Mouse (Mus musculus) CH12.LX (cell line): ENCODE results near the gene Eif3l. TPM values are rescaled to one million over a fixed set of nuclear protein-coding genes. Genes with fewer than 3 reads are reported as not detected.

Experiments
- DNase-seq: peaks from one replicate; pipeline ENCODE4 v3.0.0-alpha.2; 2013; ENCODE audit errors: extremely low read depth
- H3K27ac ChIP-seq: 2 replicates; pipeline ENCODE4 v1.5.1; 2012; ENCODE audit warnings: low read depth, mild to moderate bottlenecking, control low read depth, moderate library complexity; ENCODE audit not compliant: insufficient read depth
- H3K27me3 ChIP-seq: replicated peaks from 2 replicates; pipeline ENCODE3; 2012; ENCODE audit warnings: inconsistent platforms
- H3K36me3 ChIP-seq, 2 experiments: replicated peaks in 1 of 2; 2 replicates each; pipeline versions ENCODE3 to v1.6.1; 2012; ENCODE audit warnings: inconsistent platforms in 1 of 2, low read length in 1 of 2, mild to moderate bottlenecking in 1 of 2, mixed read lengths in 1 of 2, moderate library complexity in 1 of 2; ENCODE audit not compliant: control insufficient read depth in 1 of 2, insufficient read depth in 1 of 2
- H3K4me1 ChIP-seq, 2 experiments: 2 replicates each; pipeline ENCODE4 v1.6.1; 2012; ENCODE audit warnings: inconsistent platforms in 1 of 2, moderate library complexity in 1 of 2; ENCODE audit not compliant: insufficient read depth in 2 of 2, control insufficient read depth in 1 of 2
- H3K4me2 ChIP-seq: 2 replicates; pipeline ENCODE4 v1.6.1; 2012; ENCODE audit warnings: low read depth, mild to moderate bottlenecking, control low read depth; ENCODE audit not compliant: poor library complexity, insufficient read depth, severe bottlenecking
- H3K4me3 ChIP-seq, 3 experiments: fragments of 150-350 bp in 1 of 3; sonication (generic) in 1 of 3; replicated peaks in 1 of 3; 2 replicates each; pipeline versions ENCODE3 to v1.5.1; 2011 to 2012; ENCODE audit warnings: low read depth in 2 of 3, low read length in 2 of 3, mild to moderate bottlenecking in 2 of 3, moderate library complexity in 2 of 3, control low read depth in 1 of 3, improper control_type of control experiment in 1 of 3, inconsistent platforms in 1 of 3, mixed read lengths in 1 of 3; ENCODE audit not compliant: poor library complexity in 1 of 3
- H3K79me2 ChIP-seq: replicated peaks from 2 replicates; pipeline ENCODE4 v1.6.1; 2012; ENCODE audit warnings: mild to moderate bottlenecking, moderate library complexity; ENCODE audit not compliant: control insufficient read depth, poor library complexity, insufficient read depth, severe bottlenecking; ENCODE audit errors: extremely low read depth
- H3K9ac ChIP-seq: 2 replicates; pipeline ENCODE4 v1.6.1; 2012; ENCODE audit warnings: low read depth, mild to moderate bottlenecking, control low read depth, moderate library complexity; ENCODE audit not compliant: insufficient read depth
- H3K9me3 ChIP-seq: replicated peaks from 2 replicates; pipeline ENCODE3; 2012; ENCODE audit warnings: low read length, inconsistent platforms, mixed read lengths
- CHD1 ChIP-seq: IDR thresholded peaks from 2 replicates; pipeline ENCODE4 v1.6.1; 2012; ENCODE audit warnings: low read depth, low read length, improper control_type of control experiment, inconsistent platforms
- CHD2 ChIP-seq: IDR thresholded peaks from 2 replicates; pipeline ENCODE4 v1.6.1; 2011; ENCODE audit warnings: low read length, improper control_type of control experiment
- CTCF ChIP-seq, 2 experiments: IDR thresholded peaks in 1 of 2; conservative IDR thresholded peaks in 1 of 2; 2 replicates each; pipeline ENCODE4 v1.5.1; 2011 to 2012; ENCODE audit warnings: low read depth in 2 of 2, low read length in 2 of 2, improper control_type of control experiment in 1 of 2, inconsistent platforms in 1 of 2, mild to moderate bottlenecking in 1 of 2, moderate library complexity in 1 of 2
- E2F4 ChIP-seq: IDR thresholded peaks from 2 replicates; pipeline ENCODE4 v1.6.1; 2011; ENCODE audit warnings: low read depth, low read length, improper control_type of control experiment; ENCODE audit not compliant: insufficient replicate concordance
- EP300 ChIP-seq: IDR thresholded peaks from 2 replicates; pipeline ENCODE4 v1.6.1; 2011; ENCODE audit warnings: low read length, improper control_type of control experiment
- HCFC1 ChIP-seq: IDR thresholded peaks from 2 replicates; pipeline ENCODE4 v1.6.1; 2012; ENCODE audit warnings: low read depth, mild to moderate bottlenecking, inconsistent platforms, low read length, improper control_type of control experiment
- IRF4 ChIP-seq: IDR thresholded peaks from 2 replicates; pipeline ENCODE4 v1.6.1; 2014; ENCODE audit warnings: low read depth, mild to moderate bottlenecking, inconsistent platforms, low read length, improper control_type of control experiment
- JUN ChIP-seq: IDR thresholded peaks from 2 replicates; pipeline ENCODE4 v1.6.1; 2011; ENCODE audit warnings: low read depth, mild to moderate bottlenecking, low read length, improper control_type of control experiment, moderate library complexity; ENCODE audit not compliant: insufficient read depth
- JUND ChIP-seq: conservative IDR thresholded peaks from 2 replicates; pipeline ENCODE4 v1.6.1; 2011; ENCODE audit warnings: low read depth, low read length, improper control_type of control experiment
- MAFK ChIP-seq: IDR thresholded peaks from 2 replicates; pipeline ENCODE4 v1.6.1; 2011; ENCODE audit warnings: low read length, improper control_type of control experiment; ENCODE audit not compliant: insufficient replicate concordance
- MAX ChIP-seq: IDR thresholded peaks from 2 replicates; pipeline ENCODE4 v1.6.1; 2011; ENCODE audit warnings: low read length, improper control_type of control experiment
- MAZ ChIP-seq: IDR thresholded peaks from 2 replicates; pipeline ENCODE4 v1.6.1; 2012; ENCODE audit warnings: low read depth, mild to moderate bottlenecking, inconsistent platforms, low read length, improper control_type of control experiment, moderate library complexity
- MEF2A ChIP-seq: IDR thresholded peaks from 2 replicates; pipeline ENCODE4 v1.6.1; 2014; ENCODE audit warnings: low read depth, mild to moderate bottlenecking, inconsistent platforms, low read length, improper control_type of control experiment, borderline replicate concordance
- MXI1 ChIP-seq: IDR thresholded peaks from 2 replicates; pipeline ENCODE4 v1.6.1; 2011; ENCODE audit warnings: mild to moderate bottlenecking, low read depth, low read length, improper control_type of control experiment
- MYC ChIP-seq: IDR thresholded peaks from 2 replicates; pipeline ENCODE4 v1.6.1; 2011; ENCODE audit warnings: low read depth, mild to moderate bottlenecking, improper control_type of control experiment, low read length
- NELFE ChIP-seq: IDR thresholded peaks from 2 replicates; pipeline ENCODE4 v1.6.1; 2011; ENCODE audit warnings: low read depth, low read length, improper control_type of control experiment
- NRF1 ChIP-seq: IDR thresholded peaks from 2 replicates; pipeline ENCODE4 v1.6.1; 2014; ENCODE audit warnings: low read depth, mild to moderate bottlenecking, inconsistent platforms, low read length, improper control_type of control experiment, moderate library complexity
- PAX5 ChIP-seq: IDR thresholded peaks from 2 replicates; pipeline ENCODE4 v1.6.1; 2012; ENCODE audit warnings: low read length, inconsistent platforms, mixed read lengths
- POLR2A ChIP-seq: IDR thresholded peaks from 2 replicates; pipeline ENCODE4 v1.6.1; 2011; ENCODE audit warnings: low read depth, mild to moderate bottlenecking, improper control_type of control experiment, low read length
- POLR2AphosphoS2 ChIP-seq: IDR thresholded peaks from 2 replicates; pipeline ENCODE4 v1.6.1; 2011; ENCODE audit warnings: low read depth, low read length, improper control_type of control experiment
- SIN3A ChIP-seq: IDR thresholded peaks from 2 replicates; pipeline ENCODE4 v1.6.1; 2012; ENCODE audit warnings: low read length, improper control_type of control experiment, inconsistent platforms
- SMC3 ChIP-seq: IDR thresholded peaks from 2 replicates; pipeline ENCODE4 v1.6.1; 2011; ENCODE audit warnings: low read depth, low read length, improper control_type of control experiment
- USF1 ChIP-seq: IDR thresholded peaks from 2 replicates; pipeline ENCODE4 v1.6.1; 2014; ENCODE audit warnings: low read depth, mild to moderate bottlenecking, inconsistent platforms, low read length, improper control_type of control experiment
- USF2 ChIP-seq: conservative IDR thresholded peaks from 2 replicates; pipeline ENCODE4 v1.6.1; 2011; ENCODE audit warnings: low read depth, low read length, improper control_type of control experiment
- ZKSCAN1 ChIP-seq: IDR thresholded peaks from 2 replicates; pipeline ENCODE4 v1.6.1; 2012; ENCODE audit warnings: low read depth, inconsistent platforms, low read length, improper control_type of control experiment, borderline replicate concordance
- ZMIZ1 ChIP-seq: IDR thresholded peaks from 2 replicates; pipeline ENCODE4 v1.6.1; 2012; ENCODE audit warnings: low read depth, mild to moderate bottlenecking, inconsistent platforms, low read length, improper control_type of control experiment
- dilution Hi-C: fragments of 300-500 bp; cut with MboI; formaldehyde crosslinking; loops from 2 replicates; pipeline ENCODE4 v1.14.3; 2020; ENCODE audit warnings: low sequenced_read_pairs; ENCODE audit not compliant: extremely low pct_unique_long_range_greater_than_20kb, extremely low pct_ligation_motif_present
- in situ Hi-C: fragments of 300-500 bp; cut with MboI; formaldehyde crosslinking; loops from 3 replicates; pipeline ENCODE4 v1.14.3; 2019; ENCODE audit warnings: low sequenced_read_pairs, low pct_ligation_motif_present, low pct_unique_long_range_greater_than_20kb, mixed read lengths
- polyA plus RNA-seq: library from polyadenylated mRNA; unstranded; fragments of >175 nt; gene quantifications from 2 replicates; pipeline ENCODE4 v1.2.1, GENCODE M21; 2012; ENCODE audit warnings: low read depth; ENCODE audit not compliant: insufficient read length
- total RNA-seq, 2 experiments: library from RNA; depleted of rRNA; stranded (reverse); fragments of 300-350 nt in 1 of 2; fragments of >200 nt in 1 of 2; gene quantifications; 2 replicates each; pipeline ENCODE4 v1.2.3; 2012 to 2014

The Eif3l gene
- total and polyA plus RNA-seq, 3 experiments: 303 to 379 (median 323) TPM

DNA sequence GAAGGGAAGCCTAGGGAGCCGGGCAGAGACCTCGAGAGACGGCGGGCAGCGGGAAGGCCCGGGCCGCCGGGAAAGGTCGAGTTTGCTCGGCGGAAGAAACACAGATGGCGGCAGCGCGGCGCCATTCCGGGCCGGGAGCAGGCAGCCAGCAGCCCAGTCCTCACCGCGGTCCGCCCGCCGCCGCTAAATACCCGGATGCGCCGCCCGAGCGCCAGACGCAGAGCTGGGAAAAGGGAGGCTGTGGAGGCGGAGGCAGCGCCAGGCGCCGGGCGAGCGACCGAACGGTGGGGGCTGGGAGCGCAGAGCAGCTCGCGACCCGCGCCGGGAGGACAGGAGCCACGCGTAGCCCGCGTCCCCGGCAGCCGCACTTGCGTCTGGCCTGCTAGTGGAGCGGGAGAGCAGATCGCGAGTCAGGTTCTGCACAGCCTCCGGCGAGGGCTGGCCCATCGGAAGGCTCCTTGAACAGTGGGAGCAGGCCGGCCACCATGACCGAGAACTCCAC lies 46.7 kb upstream of the Eif3l start, which contains the start of gene H1f0 (continued):
- no peak for TF ChIP-seq SMC3
- peak; percentile 87 for TF ChIP-seq NELFE
- no peak for TF ChIP-seq USF2
- TF ChIP-seq POLR2A: peak; percentile 84
- TF ChIP-seq JUND: no peak
- TF ChIP-seq USF1: no peak
- peak; percentile 64; the same call in 1 of the 2 replicates for TF ChIP-seq POLR2AphosphoS2
- TF ChIP-seq MXI1: peak; percentile 52; the same call in 1 of the 2 replicates
- TF ChIP-seq MAZ: peak; percentile 30; the same call in 1 of the 2 replicates
- TF ChIP-seq IRF4: no peak

DNA sequence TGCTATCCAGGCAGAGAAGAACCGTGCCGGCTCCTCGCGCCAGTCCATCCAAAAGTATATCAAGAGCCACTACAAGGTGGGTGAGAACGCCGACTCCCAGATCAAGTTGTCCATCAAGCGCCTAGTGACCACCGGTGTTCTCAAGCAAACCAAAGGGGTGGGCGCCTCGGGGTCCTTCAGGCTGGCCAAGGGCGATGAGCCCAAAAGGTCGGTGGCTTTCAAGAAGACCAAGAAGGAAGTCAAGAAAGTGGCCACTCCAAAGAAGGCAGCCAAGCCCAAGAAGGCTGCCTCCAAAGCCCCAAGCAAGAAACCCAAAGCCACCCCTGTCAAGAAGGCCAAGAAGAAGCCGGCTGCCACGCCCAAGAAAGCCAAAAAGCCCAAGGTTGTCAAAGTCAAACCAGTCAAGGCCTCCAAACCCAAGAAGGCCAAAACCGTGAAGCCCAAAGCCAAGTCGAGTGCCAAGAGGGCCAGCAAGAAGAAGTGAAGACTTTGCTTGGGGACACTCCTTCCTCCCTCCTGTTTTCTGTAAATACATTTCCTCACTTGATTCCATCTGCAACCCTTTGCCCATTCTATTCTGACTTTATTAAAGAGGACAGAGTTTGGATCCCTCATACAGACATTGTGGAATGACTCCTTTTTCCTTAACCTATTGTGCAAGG lies 46.0 kb upstream of the Eif3l start:
- no peak for DNase-seq
- peaks cover 86% of the 10 kb centered on the region for H3K27me3 ChIP-seq
- H3K9ac ChIP-seq: peak overlapping the region; percentile 81
- no peaks in the 10 kb centered on the region for H3K36me3 ChIP-seq
- H3K9me3 ChIP-seq: peaks cover 9% of the 10 kb centered on the region
- peak overlapping the region; percentile 46 to 68 (median 47) for H3K4me3 ChIP-seq
- peak overlapping the region; percentile 97 for H3K4me2 ChIP-seq
- peaks cover 0 to 28% of the 10 kb centered on the region in 2 experiments; a peak in 2 of 4 replicates for H3K4me1 ChIP-seq
- TF ChIP-seq MYC (no peak), PAX5 (no peak), CHD1 (peak; percentile 46; the same call in 1 of the 2 replicates)
- in situ Hi-C loops: no loop called here
- H3K27ac ChIP-seq: peak overlapping the region; percentile 31
- H3K79me2 ChIP-seq: no peaks in the 10 kb centered on the region
- dilution Hi-C loops: no loop called here

DNA sequence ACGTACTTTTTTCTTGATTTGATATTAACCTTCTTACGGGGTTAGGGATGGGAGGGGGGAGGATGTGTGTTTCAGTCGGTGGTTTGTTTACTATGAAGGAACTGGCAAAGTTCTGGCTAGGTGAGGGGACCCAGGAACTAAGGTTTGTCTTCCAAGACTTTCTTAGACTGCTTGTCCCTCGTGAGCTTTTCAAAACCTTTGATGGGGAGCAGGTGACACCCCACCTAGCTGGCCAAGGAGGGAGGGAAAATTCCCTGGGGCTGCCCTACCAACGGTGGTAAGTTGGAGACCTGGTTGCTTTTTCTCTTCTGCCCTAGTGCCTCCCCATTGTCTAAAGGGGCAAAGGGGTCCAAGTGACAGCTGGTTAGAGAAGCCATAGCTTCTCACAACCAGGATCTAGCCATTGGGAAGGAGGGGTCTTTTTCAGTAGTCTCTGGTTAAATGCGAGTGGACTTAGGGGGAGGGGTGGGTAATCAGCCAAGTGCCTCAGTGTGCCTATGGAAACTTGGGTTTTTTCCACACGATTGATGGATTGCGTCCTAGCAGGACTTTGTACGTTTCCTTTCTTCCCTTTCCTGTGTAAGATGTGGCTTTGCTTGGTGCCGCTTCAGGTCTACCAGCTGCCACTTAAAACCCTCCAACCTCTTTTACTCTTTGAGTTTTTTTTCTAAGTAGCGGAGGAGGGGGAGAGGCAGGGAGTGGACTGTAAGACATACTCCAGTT lies 45.3 kb upstream of the Eif3l start:
- Histone ChIP-seq H3K27me3 (peaks cover 87% of the 10 kb centered on the region), H3K4me3 (peak overlapping the region in 2 of 3 experiments; percentile 46 to 68), H3K79me2 (no peaks in the 10 kb centered on the region), H3K36me3 (no peaks in the 10 kb centered on the region), H3K27ac (no peak overlapping the region), H3K4me2 (peak overlapping the region; percentile 97), H3K9ac (peak overlapping the region; percentile 81), H3K9me3 (peaks cover 9% of the 10 kb centered on the region), H3K4me1 (peaks cover 0 to 28% of the 10 kb centered on the region in 2 experiments; a peak in 2 of 4 replicates)
- in situ Hi-C loops (no loop called here), dilution Hi-C loops (no loop called here)
- no peak for DNase-seq
- no peak for TF ChIP-seq EP300
- TF ChIP-seq PAX5: no peak
- TF ChIP-seq ZKSCAN1: no peak
- TF ChIP-seq MEF2A: no peak
- TF ChIP-seq NELFE: no peak
- no peak; the same call in 1 of the 2 replicates for TF ChIP-seq POLR2AphosphoS2
- TF ChIP-seq HCFC1: no peak
- 0 out of 2 replicates have a peak, but pooled peaks have one; percentile 12 for TF ChIP-seq CHD2
- TF ChIP-seq MAFK: no peak
- peak; percentile 39 for TF ChIP-seq POLR2A
- TF ChIP-seq USF2: no peak
- TF ChIP-seq NRF1: no peak
- peak; percentile 35; the same call in 1 of the 2 replicates for TF ChIP-seq SIN3A
- no peak for TF ChIP-seq MXI1
- TF ChIP-seq MAX: no peak
- peak; percentile 72 for TF ChIP-seq CHD1
- no peak for TF ChIP-seq E2F4
- 0 out of 2 replicates have a peak, but pooled peaks have one; percentile 16 for TF ChIP-seq MAZ
- no peak for TF ChIP-seq USF1
- TF ChIP-seq ZMIZ1: no peak
- TF ChIP-seq CTCF (conservative IDR thresholded peaks at IDR 0.05 in 1 of 2, IDR thresholded peaks at IDR 0.05 in 1 of 2; ENCODE audit: low read depth in 2 of 2, low read length in 2 of 2): no peak
- no peak for TF ChIP-seq JUN
